Mouse (Mus musculus): ENCODE data around the gene Bckdha.

Gene Bckdha

DNA sequence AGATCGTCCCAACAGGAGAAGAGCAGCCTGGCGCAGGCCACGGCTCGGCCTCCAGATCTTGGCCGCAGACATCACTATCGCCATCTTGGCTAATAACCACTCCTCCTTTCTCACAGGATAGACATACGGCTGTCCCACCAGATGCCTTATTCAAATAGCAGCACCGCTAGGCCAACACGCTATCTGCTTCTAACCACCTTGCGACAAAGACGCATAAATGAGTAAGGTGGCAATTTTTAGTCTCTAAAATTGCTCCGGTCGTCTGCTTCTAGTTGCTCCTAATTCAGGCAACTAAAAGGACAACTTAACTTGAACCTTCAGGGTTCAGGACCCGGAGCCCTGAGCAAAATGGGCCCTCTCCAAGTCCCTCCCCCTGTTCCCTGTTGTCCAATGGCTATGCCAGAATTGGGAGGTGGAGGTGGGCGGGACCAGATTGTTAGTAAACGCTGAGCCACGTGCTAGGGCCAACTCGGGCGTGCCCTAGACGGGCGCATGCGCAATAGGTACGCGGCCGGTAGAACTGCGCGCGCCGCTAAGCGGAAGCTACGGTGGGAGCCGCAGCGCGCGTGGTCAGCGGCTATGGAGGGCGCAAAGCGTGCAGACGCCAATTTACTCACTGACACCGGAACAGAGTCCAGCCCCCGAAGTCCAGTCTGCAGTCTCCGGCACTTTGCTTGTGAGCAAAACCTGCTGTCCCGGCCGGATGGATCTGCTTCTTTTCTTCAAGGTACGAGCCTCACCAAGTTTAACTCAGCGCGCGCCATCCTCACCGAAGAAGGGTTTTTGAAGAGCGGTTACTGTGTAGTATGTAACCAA lies at the start of gene Bckdha, which contains the start of gene Exosc5:
Bckdha (minus strand) TSS at position 325 of the 816 bp plus-strand sequence.
Exosc5 (plus strand) TSS at position 508 of the 816 bp plus-strand sequence.
- DNase-seq (ENCODE audit: low spot score): peak; percentile 99

GRCm38 (mm10) chr7:25707581-25708292 lies 49.0 kb upstream of the Bckdha start:
- no peak for DNase-seq (ENCODE audit: low spot score)

- DNase-seq (ENCODE audit: low spot score): no peak
Observed at GRCm38 (mm10) chr7:25706578-25707170, 47.9 kb upstream of the Bckdha start.

DNA sequence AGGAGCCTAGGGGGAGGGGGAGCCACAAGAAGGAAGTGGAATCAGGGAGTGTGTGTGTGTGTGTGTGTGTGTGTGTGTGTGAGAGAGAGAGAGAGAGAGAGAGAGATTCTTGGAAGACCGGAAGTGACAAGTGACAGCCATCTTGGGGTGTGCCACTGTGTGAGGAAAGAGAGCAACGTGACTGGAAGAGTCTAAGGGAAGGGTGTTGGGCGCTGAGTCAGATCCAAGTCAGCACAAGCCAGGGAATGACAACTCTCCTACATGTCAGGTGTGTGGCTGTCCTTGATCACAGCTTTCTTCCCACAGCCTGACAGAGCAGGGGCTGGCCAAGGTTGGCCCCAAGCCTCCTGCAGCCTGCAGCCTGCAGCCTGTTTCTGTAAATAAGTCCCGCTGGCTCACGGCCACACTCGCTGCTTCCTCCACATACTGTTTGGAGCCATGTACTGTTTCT lies 47.0 kb upstream of the Bckdha start:
- DNase-seq (ENCODE audit: low spot score): no peak

- DNase-seq (ENCODE audit: low spot score): peak; percentile 78
Observed at GRCm38 (mm10) chr7:25704716-25705364, 46.1 kb upstream of the Bckdha start.

GRCm38 (mm10) chr7:25703793-25704494 lies 45.2 kb upstream of the Bckdha start:
- peak; percentile 52 for DNase-seq (ENCODE audit: low spot score)

- no peak for DNase-seq (ENCODE audit: low spot score)
Observed at GRCm38 (mm10) chr7:25702350-25702749, 43.6 kb upstream of the Bckdha start.

DNA sequence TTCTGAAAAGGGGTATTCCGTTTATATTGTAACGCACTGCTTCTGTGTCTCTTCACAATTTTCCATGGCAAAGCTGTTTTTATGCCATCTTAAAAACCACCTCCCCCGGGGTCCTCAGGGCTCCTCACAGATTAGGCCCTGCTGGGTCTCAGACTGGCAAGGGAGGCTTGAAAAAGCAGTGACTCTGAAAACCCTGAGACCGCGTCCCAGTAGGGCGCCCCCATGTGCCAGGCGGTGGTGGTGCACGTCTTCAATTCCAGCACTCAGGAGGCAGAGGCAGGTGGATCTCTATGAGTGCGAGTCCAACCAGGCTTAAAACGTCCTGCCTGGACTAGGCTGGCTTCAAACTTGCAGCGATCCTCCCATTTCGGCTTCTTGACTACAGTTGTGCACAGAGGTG lies 42.0 kb upstream of the Bckdha start:
- DNase-seq (ENCODE audit: low spot score): no peak

DNA sequence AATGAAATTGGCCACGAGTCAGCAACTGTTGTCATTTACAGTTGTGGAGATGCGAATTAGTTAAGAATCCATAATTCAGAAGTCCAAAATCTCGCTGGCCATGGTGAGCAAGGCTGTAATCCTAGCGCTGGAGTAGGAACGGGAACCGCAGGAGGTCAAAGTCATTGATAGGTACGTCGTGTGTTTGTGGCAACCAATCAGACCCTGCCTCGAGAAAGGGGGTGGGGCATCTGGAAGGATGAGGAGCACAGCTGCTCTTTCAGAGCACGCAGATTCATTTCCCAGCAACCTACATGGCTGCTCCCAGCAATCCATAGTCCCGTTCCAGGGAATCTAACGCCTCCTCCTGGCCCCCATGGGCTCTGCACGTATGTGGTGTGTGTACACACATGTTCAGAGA lies 41.1 kb upstream of the Bckdha start:
- DNase-seq (ENCODE audit: low spot score): no peak

DNA sequence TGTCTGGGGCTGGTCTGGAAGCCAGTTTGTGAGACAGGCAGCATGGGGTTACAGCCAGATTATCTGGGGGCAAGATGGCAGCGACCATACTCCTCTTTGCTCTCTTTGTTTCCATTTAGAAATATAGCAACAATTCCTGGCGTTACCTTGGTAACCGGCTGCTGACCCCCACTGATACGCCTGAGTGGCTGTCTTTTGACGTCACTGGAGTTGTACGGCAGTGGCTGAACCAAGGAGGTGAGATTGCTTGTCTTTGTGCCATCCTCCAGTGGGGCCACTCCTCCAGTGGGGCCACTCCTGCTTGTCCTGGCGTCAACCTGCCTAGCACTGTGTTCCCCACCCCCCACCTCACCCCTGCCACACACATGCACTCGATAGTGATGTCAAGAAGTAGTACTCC lies 35.3 kb upstream of the Bckdha start:
- no peak for DNase-seq (ENCODE audit: low spot score)

GRCm38 (mm10) chr7:25690051-25690450 lies 31.3 kb upstream of the Bckdha start:
- no peak for DNase-seq (ENCODE audit: low spot score)

DNA sequence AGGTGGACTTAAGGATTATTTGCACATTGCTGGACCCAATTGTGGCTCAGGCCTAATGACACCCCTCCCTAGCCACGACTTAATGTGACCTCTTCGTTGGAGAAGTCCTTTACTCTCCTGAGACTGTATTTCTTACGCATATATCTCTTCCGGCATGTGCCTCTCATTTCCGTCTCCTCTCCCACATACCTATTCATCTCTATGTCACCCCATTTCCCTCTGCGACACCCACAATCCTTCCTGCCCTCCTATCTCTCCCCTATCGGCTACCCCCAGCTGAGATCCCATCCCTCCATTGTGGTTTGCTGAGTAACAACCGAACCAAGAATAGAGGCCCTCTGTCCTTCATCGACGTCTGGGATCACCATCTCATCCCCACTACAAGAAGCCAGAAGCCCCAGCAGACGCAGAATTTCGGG lies 30.8 kb upstream of the Bckdha start:
- DNase-seq (ENCODE audit: low spot score): peak; percentile 4

GRCm38 (mm10) chr7:25688810-25689586 lies 30.2 kb upstream of the Bckdha start:
- peak; percentile 79 for DNase-seq (ENCODE audit: low spot score)

GRCm38 (mm10) chr7:25687811-25688401 lies 29.1 kb upstream of the Bckdha start:
- peak; percentile 18 for DNase-seq (ENCODE audit: low spot score)

DNA sequence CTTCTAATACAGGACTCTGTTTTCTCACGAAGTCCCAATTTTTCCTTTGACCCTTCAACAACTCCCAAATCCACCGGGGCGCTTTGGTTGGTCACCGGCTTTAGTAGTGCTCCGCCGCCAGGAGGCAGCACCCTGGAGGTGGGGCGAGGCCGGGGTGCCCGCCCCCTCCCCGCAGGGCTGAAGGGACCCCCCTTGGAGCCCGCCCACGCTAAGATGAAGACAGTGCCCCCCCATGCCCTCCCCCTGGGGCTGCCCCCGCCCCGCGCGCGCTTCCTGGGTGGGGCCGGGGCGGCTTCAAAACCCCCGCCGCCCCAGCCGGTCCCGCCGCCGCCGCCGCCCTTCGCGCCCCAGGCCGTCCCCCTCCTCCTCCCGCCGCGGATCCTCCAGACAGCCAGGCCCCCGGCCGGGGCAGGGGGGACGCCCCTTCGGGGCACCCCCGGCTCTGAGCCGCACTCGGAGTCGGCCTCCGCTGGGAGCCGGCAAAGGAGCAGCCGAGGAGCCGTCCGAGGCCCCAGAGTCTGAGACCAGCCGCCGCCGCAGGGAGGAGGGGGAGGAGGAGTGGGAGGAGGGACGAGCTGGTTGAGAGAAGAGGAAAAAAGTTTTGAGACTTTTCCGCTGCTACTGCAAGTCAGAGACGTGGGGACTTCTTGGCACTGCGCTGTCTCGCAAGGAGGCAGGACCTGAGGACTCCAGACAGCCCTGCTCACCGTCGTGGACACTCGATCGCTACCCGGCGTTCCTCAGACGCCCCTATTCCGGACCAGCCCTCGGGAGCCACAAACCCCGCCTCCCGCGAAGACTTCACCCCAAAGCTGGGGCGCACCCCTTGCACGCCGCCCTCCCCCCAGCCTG lies 28.1 kb upstream of the Bckdha start, which contains the start of gene Tgfb1:
Tgfb1 (plus strand) TSS at position 323 of the 852 bp plus-strand sequence.
- peak; percentile 81 for DNase-seq (ENCODE audit: low spot score)

DNA sequence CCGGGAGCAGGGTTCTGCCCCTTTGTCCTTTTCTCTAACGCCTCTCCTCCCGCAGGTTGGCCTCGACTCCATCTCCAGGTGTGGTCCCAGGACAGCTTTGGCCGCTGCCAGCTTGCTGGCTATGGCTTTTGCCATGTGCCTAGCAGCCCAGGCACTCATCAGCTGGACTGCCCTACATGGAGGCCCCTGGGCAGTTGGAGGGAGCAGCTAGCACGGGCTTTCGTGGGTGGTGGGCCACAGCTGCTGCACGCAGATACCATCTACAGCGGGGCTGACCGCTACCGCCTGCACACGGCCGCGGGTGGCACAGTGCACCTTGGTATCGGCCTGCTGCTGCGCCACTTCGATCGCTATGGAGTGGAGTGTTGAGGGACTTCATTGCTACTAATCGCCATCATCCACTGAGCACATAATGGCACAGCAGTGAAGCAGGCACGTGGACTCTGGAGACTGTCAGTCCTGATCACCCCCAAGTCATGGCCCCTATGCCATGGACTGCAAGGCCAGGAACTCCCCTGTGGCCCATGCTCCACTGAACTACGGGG lies 27.2 kb upstream of the Bckdha start:
- peak; percentile 5 for DNase-seq (ENCODE audit: low spot score)

DNA sequence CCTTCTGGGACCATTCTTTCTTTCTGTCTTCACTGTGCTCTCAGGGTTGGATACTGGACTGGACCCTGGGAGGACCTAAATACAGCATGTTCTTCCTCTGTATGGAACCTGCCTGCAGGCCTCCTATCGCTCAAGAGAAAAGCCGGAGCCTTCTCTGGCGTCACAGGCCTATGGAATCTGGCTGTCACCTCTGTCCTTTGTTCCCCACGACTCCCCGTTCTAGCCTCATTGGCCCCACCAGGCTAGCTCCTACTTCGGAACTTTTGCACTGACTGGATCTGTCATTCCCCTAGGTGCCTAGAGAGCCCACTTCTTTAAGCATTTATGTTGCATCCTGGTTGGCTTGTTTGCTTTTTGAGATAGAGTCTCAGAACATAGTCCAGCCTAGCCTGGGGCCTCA lies 25.9 kb upstream of the Bckdha start:
- no peak for DNase-seq (ENCODE audit: low spot score)

GRCm38 (mm10) chr7:25683474-25684180 lies 24.8 kb upstream of the Bckdha start:
- no peak for DNase-seq (ENCODE audit: low spot score)

Data from yolk sac, embryonic 10.5 days (tissue).